Mouse (Mus musculus): ENCODE results near the gene Krcc1. TPM values are rescaled to one million over a fixed set of nuclear protein-coding genes. Genes with fewer than 3 reads are reported as not detected.

Gene Krcc1
- polyA plus RNA-seq, 1 experiment, result 87.1 TPM

- no peak for TF ChIP-seq CTCF (IDR thresholded peaks at IDR 0.05; ENCODE audit: borderline replicate concordance, insufficient read depth, low read length)
- TF ChIP-seq POLR2A (IDR thresholded peaks at IDR 0.05; ENCODE audit: low read depth, low read length), result peak; percentile 33; the same call in 1 of the 2 replicates
- H3K4me1 ChIP-seq (ENCODE audit: control insufficient read depth, insufficient read depth, low read length), result peaks cover 3% of the 10 kb centered on the region
These were observed 2.2 kb downstream of the Krcc1 start for GRCm38 (mm10) chr6:71273715-71274114.

GRCm38 (mm10) chr6:71274621-71275020, 3.1 kb downstream of the Krcc1 start:
- no peak; the same call in 1 of the 2 replicates for TF ChIP-seq POLR2A (IDR thresholded peaks at IDR 0.05; ENCODE audit: low read depth, low read length)
- no peak overlapping the region for H3K4me3 ChIP-seq (ENCODE audit: insufficient read depth, low read length)

More at GRCm38 (mm10) chr6:71273715-71274114, 2.2 kb downstream of the Krcc1 start:
- Histone ChIP-seq H3K4me3 (ENCODE audit: insufficient read depth, low read length) (no peak overlapping the region), H3K27ac (ENCODE audit: insufficient read depth, low read length) (no peak overlapping the region)

GRCm38 (mm10) chr6:71279418-71279817, 7.9 kb downstream of the Krcc1 start:
- Histone ChIP-seq H3K27ac (ENCODE audit: insufficient read depth, low read length) (no peak overlapping the region), H3K4me1 (ENCODE audit: control insufficient read depth, insufficient read depth, low read length) (no peaks in the 10 kb centered on the region; the same call in 1 of the 2 replicates)
- TF ChIP-seq POLR2A (IDR thresholded peaks at IDR 0.05; ENCODE audit: low read depth, low read length) (no peak), CTCF (IDR thresholded peaks at IDR 0.05; ENCODE audit: borderline replicate concordance, insufficient read depth, low read length) (no peak)

More at GRCm38 (mm10) chr6:71274621-71275020, 3.1 kb downstream of the Krcc1 start:
- peaks cover 3% of the 10 kb centered on the region for H3K4me1 ChIP-seq (ENCODE audit: control insufficient read depth, insufficient read depth, low read length)
- no peak overlapping the region for H3K27ac ChIP-seq (ENCODE audit: insufficient read depth, low read length)

GRCm38 (mm10) chr6:71293509-71293908, 22.0 kb downstream of the Krcc1 start:
- no peak overlapping the region for H3K27ac ChIP-seq (ENCODE audit: insufficient read depth, low read length)
- TF ChIP-seq CTCF (IDR thresholded peaks at IDR 0.05; ENCODE audit: borderline replicate concordance, insufficient read depth, low read length) (no peak), POLR2A (IDR thresholded peaks at IDR 0.05; ENCODE audit: low read depth, low read length) (no peak)
- H3K4me3 ChIP-seq (ENCODE audit: insufficient read depth, low read length), result no peak overlapping the region
- no peaks in the 10 kb centered on the region for H3K4me1 ChIP-seq (ENCODE audit: control insufficient read depth, insufficient read depth, low read length)

More at GRCm38 (mm10) chr6:71279418-71279817, 7.9 kb downstream of the Krcc1 start:
- H3K4me3 ChIP-seq (ENCODE audit: insufficient read depth, low read length), result no peak overlapping the region

GRCm38 (mm10) chr6:71295303-71295702, 23.8 kb downstream of the Krcc1 start:
- no peak overlapping the region for H3K4me3 ChIP-seq (ENCODE audit: insufficient read depth, low read length)
- TF ChIP-seq CTCF (IDR thresholded peaks at IDR 0.05; ENCODE audit: borderline replicate concordance, insufficient read depth, low read length), result no peak
- TF ChIP-seq POLR2A (IDR thresholded peaks at IDR 0.05; ENCODE audit: low read depth, low read length), result no peak
- H3K4me1 ChIP-seq (ENCODE audit: control insufficient read depth, insufficient read depth, low read length), result no peaks in the 10 kb centered on the region
- no peak overlapping the region for H3K27ac ChIP-seq (ENCODE audit: insufficient read depth, low read length)

GRCm38 (mm10) chr6:71298051-71298450, 26.6 kb downstream of the Krcc1 start:
- H3K27ac ChIP-seq (ENCODE audit: insufficient read depth, low read length), result no peak overlapping the region
- TF ChIP-seq CTCF (IDR thresholded peaks at IDR 0.05; ENCODE audit: borderline replicate concordance, insufficient read depth, low read length), result no peak
- TF ChIP-seq POLR2A (IDR thresholded peaks at IDR 0.05; ENCODE audit: low read depth, low read length), result no peak
- no peaks in the 10 kb centered on the region for H3K4me1 ChIP-seq (ENCODE audit: control insufficient read depth, insufficient read depth, low read length)
- no peak overlapping the region for H3K4me3 ChIP-seq (ENCODE audit: insufficient read depth, low read length)

- Histone ChIP-seq H3K27ac (ENCODE audit: insufficient read depth, low read length) (no peak overlapping the region), H3K4me3 (ENCODE audit: insufficient read depth, low read length) (no peak overlapping the region), H3K4me1 (ENCODE audit: control insufficient read depth, insufficient read depth, low read length) (no peaks in the 10 kb centered on the region)
- TF ChIP-seq POLR2A (IDR thresholded peaks at IDR 0.05; ENCODE audit: low read depth, low read length) (no peak), CTCF (IDR thresholded peaks at IDR 0.05; ENCODE audit: borderline replicate concordance, insufficient read depth, low read length) (no peak)
These were observed 27.3 kb downstream of the Krcc1 start for GRCm38 (mm10) chr6:71298751-71299150.

GRCm38 (mm10) chr6:71302097-71302731, 30.7 kb downstream of the Krcc1 start:
- Histone ChIP-seq H3K4me1 (ENCODE audit: control insufficient read depth, insufficient read depth, low read length) (no peaks in the 10 kb centered on the region), H3K27ac (ENCODE audit: insufficient read depth, low read length) (no peak overlapping the region), H3K4me3 (ENCODE audit: insufficient read depth, low read length) (no peak overlapping the region)
- TF ChIP-seq CTCF (IDR thresholded peaks at IDR 0.05; ENCODE audit: borderline replicate concordance, insufficient read depth, low read length), result no peak

- no peak overlapping the region for H3K4me3 ChIP-seq (ENCODE audit: insufficient read depth, low read length)
- no peak overlapping the region for H3K27ac ChIP-seq (ENCODE audit: insufficient read depth, low read length)
- no peaks in the 10 kb centered on the region for H3K4me1 ChIP-seq (ENCODE audit: control insufficient read depth, insufficient read depth, low read length)
- TF ChIP-seq CTCF (IDR thresholded peaks at IDR 0.05; ENCODE audit: borderline replicate concordance, insufficient read depth, low read length), result no peak
- no peak for TF ChIP-seq POLR2A (IDR thresholded peaks at IDR 0.05; ENCODE audit: low read depth, low read length)
These were observed 36.0 kb downstream of the Krcc1 start for GRCm38 (mm10) chr6:71307486-71307885.

GRCm38 (mm10) chr6:71321826-71322283, 50.4 kb downstream of the Krcc1 start, which contains the start of gene Smyd1:
Gene Smyd1 (minus strand): TSS chr6:71322233.
- TF ChIP-seq CTCF (IDR thresholded peaks at IDR 0.05; ENCODE audit: borderline replicate concordance, insufficient read depth, low read length) (no peak), POLR2A (IDR thresholded peaks at IDR 0.05; ENCODE audit: low read depth, low read length) (no peak)
- no peaks in the 10 kb centered on the region for H3K4me1 ChIP-seq (ENCODE audit: control insufficient read depth, insufficient read depth, low read length)
- H3K4me3 ChIP-seq (ENCODE audit: insufficient read depth, low read length), result no peak within 1 kb of the TSS
- no peak within 1 kb of the TSS for H3K27ac ChIP-seq (ENCODE audit: insufficient read depth, low read length)

Measured in embryonic fibroblast, embryonic 13.5 days (primary cell).